Mouse (Mus musculus) forebrain, embryonic 14.5 days (tissue): ENCODE results near the gene Arsb. TPM values are rescaled to one million over a fixed set of nuclear protein-coding genes. Genes with fewer than 3 reads are reported as not detected.

ENCODE experiments used
- ATAC-seq: fragments of 200-750 bp; cut with Nextera tagmentation; 2 replicates; pipeline ENCODE4 v1.8.0; 2017; ENCODE audit warnings: mild to moderate bottlenecking, moderate library complexity
- DNase-seq: peaks from one replicate; pipeline ENCODE4 v3.0.0-alpha.2; 2015; ENCODE audit warnings: low spot score
- H3K27ac ChIP-seq: fragments of 300-500 bp; sonication (generic); 2 replicates; pipeline ENCODE4 v1.5.1; 2014; ENCODE audit warnings: low read depth, mild to moderate bottlenecking, control low read depth, low read length, moderate library complexity
- H3K27me3 ChIP-seq: fragments of 300-500 bp; sonication (generic); replicated peaks from 2 replicates; pipeline ENCODE4 v1.6.1; 2014; ENCODE audit warnings: low read length, control low read depth, mixed read lengths; ENCODE audit not compliant: control insufficient read depth, insufficient read depth
- H3K36me3 ChIP-seq: fragments of 300-500 bp; sonication (generic); 2 replicates; pipeline ENCODE4 v1.6.1; 2014; ENCODE audit warnings: low read length, control low read depth; ENCODE audit not compliant: control insufficient read depth, insufficient read depth
- H3K4me1 ChIP-seq: fragments of 300-500 bp; sonication (generic); 2 replicates; pipeline ENCODE4 v1.6.1; 2014; ENCODE audit warnings: antibody characterized with exemption, low read length, control low read depth; ENCODE audit not compliant: control insufficient read depth, insufficient read depth
- H3K4me2 ChIP-seq: fragments of 300-500 bp; sonication (generic); 2 replicates; pipeline ENCODE4 v1.6.1; 2014; ENCODE audit warnings: mild to moderate bottlenecking, control low read depth, low read length
- H3K4me3 ChIP-seq: fragments of 300-500 bp; sonication (generic); 2 replicates; pipeline ENCODE4 v1.5.1; 2014; ENCODE audit warnings: low read depth, low read length, control low read depth
- H3K9ac ChIP-seq: fragments of 300-500 bp; sonication (generic); 2 replicates; pipeline ENCODE4 v1.6.1; 2014; ENCODE audit warnings: mild to moderate bottlenecking, low read length, control low read depth, moderate library complexity
- H3K9me3 ChIP-seq: fragments of 300-500 bp; sonication (generic); replicated peaks from 2 replicates; pipeline ENCODE4 v1.6.1; 2016; ENCODE audit warnings: low read length, control low read depth, mixed read lengths; ENCODE audit not compliant: control insufficient read depth
- WGBS: fragments of 180-500 bp; shearing (Covaris S2); extraction: QIAGEN DNeasy Blood & Tissue Kit; methylation state at CpG from one replicate; pipeline ENCODE4 v1.1.7; 2014; 5-methylcytosine and 5-hydroxymethylcytosine counted together
- polyA plus RNA-seq: library from polyadenylated mRNA; unstranded; fragments of >200 nt; fragmentation: Nextera tagmentation; extraction: Ambion mirVana; gene quantifications from 2 replicates; pipeline ENCODE4 v1.2.1, GENCODE M21; 2014

The Arsb gene
- polyA plus RNA-seq, 1 experiment from 2014 or later: 10.0 TPM

- Histone ChIP-seq H3K36me3 (no peaks in the 10 kb centered on the region), H3K9me3 (no peaks in the 10 kb centered on the region), H3K4me1 (no peaks in the 10 kb centered on the region; the same call in 1 of the 2 replicates), H3K27me3 (no peaks in the 10 kb centered on the region), H3K27ac (no peak overlapping the region), H3K4me2 (no peak overlapping the region), H3K9ac (no peak overlapping the region), H3K4me3 (no peak overlapping the region)
- peak; percentile 61 for DNase-seq
- peak; percentile 64 for ATAC-seq
- 29% methylated on average over 9 of the region's 9 CpGs for WGBS
Measured at GRCm38 (mm10) chr13:93967138-93967537, 195.7 kb downstream of the Arsb start.

GRCm38 (mm10) chr13:93970115-93970514 lies 198.7 kb downstream of the Arsb start:
- H3K27me3 ChIP-seq: no peaks in the 10 kb centered on the region
- DNase-seq: no peak
- H3K36me3 ChIP-seq: no peaks in the 10 kb centered on the region
- ATAC-seq: no peak
- H3K4me1 ChIP-seq: no peaks in the 10 kb centered on the region; the same call in 1 of the 2 replicates
- no peak overlapping the region for H3K4me2 ChIP-seq
- 93% methylated on average over 5 of the region's 5 CpGs for WGBS
- no peaks in the 10 kb centered on the region for H3K9me3 ChIP-seq
- no peak overlapping the region for H3K4me3 ChIP-seq
- no peak overlapping the region for H3K9ac ChIP-seq
- H3K27ac ChIP-seq: no peak overlapping the region

DNA sequence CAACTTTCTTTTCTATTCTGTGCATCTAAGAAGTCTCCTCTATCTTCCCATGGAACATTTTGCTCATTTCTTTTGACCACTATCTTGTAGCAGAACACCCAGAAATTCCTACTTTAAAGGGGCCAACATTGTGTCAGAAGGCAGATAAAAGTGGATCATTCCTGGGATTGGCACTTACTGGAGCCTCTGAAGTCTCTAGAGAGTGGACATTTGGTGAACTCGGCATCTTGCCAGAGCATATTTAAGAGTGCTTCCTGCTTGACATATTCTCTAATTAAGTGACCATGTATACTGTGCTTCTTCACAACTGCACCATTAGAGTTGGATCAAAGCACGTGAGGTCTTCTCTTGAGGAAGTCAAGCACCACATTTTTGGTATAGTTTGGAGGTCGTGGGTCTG lies 201.0 kb downstream of the Arsb start:
- 87% methylated on average over 3 of the region's 3 CpGs for WGBS
- no peak overlapping the region for H3K4me3 ChIP-seq

GRCm38 (mm10) chr13:93975668-93976067 lies 204.2 kb downstream of the Arsb start:
- no peaks in the 10 kb centered on the region for H3K27me3 ChIP-seq
- no peaks in the 10 kb centered on the region for H3K36me3 ChIP-seq
- no peak for DNase-seq
- H3K4me1 ChIP-seq: no peaks in the 10 kb centered on the region
- H3K4me3 ChIP-seq: no peak overlapping the region
- ATAC-seq: no peak
- no peak overlapping the region for H3K9ac ChIP-seq
- no peak overlapping the region for H3K27ac ChIP-seq
- no peaks in the 10 kb centered on the region for H3K9me3 ChIP-seq
- no peak overlapping the region for H3K4me2 ChIP-seq
- 86% methylated on average over 5 of the region's 5 CpGs for WGBS

More for the DNA sequence above, 201.0 kb downstream of the Arsb start:
- no peak overlapping the region for H3K9ac ChIP-seq
- H3K4me2 ChIP-seq: no peak overlapping the region
- no peak overlapping the region for H3K27ac ChIP-seq
- ATAC-seq (no peak), DNase-seq (no peak)
- no peaks in the 10 kb centered on the region for H3K4me1 ChIP-seq
- no peaks in the 10 kb centered on the region for H3K27me3 ChIP-seq
- no peaks in the 10 kb centered on the region for H3K36me3 ChIP-seq
- no peaks in the 10 kb centered on the region for H3K9me3 ChIP-seq

- no peak for ATAC-seq
Measured at GRCm38 (mm10) chr13:93976897-93977530, 205.6 kb downstream of the Arsb start.

GRCm38 (mm10) chr13:93978703-93979495 lies 207.5 kb downstream of the Arsb start:
- ATAC-seq: no peak
- no peaks in the 10 kb centered on the region for H3K27me3 ChIP-seq
- no peaks in the 10 kb centered on the region for H3K9me3 ChIP-seq
- no peak overlapping the region for H3K4me2 ChIP-seq
- WGBS: 67% methylated on average over 12 of the region's 12 CpGs
- no peak overlapping the region for H3K4me3 ChIP-seq
- H3K9ac ChIP-seq: no peak overlapping the region
- H3K4me1 ChIP-seq: no peaks in the 10 kb centered on the region
- no peak overlapping the region for H3K27ac ChIP-seq
- no peak for DNase-seq
- no peaks in the 10 kb centered on the region for H3K36me3 ChIP-seq

More at GRCm38 (mm10) chr13:93976897-93977530, 205.6 kb downstream of the Arsb start:
- H3K36me3 ChIP-seq: no peaks in the 10 kb centered on the region
- 82% methylated on average over 10 of the region's 10 CpGs for WGBS
- H3K27ac ChIP-seq: no peak overlapping the region
- no peak overlapping the region for H3K4me2 ChIP-seq
- H3K4me3 ChIP-seq: no peak overlapping the region
- no peak for DNase-seq
- H3K9ac ChIP-seq: no peak overlapping the region
- H3K4me1 ChIP-seq: no peaks in the 10 kb centered on the region
- H3K27me3 ChIP-seq: no peaks in the 10 kb centered on the region
- H3K9me3 ChIP-seq: no peaks in the 10 kb centered on the region

DNA sequence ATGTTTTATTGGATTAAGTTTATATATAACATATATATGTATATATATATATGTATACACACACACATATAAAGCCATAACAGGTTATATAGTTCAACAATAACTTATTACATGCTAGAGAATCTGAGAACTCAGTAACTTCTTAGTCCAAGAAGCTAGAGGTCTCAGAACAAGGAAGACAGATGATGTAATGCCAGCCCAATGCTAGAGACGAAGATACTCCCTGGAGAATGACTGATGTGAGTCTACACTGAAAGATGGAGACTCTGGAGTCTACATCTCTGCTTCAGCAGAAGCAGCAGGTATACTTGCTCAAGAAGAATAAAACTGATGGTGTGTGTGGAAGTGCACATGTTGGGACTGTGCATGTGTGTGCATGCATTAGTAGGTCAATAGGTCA lies 208.3 kb downstream of the Arsb start:
- no peaks in the 10 kb centered on the region for H3K4me1 ChIP-seq
- H3K4me2 ChIP-seq: no peak overlapping the region
- H3K9ac ChIP-seq: no peak overlapping the region
- no peaks in the 10 kb centered on the region for H3K27me3 ChIP-seq
- 73% methylated on average over 1 of the region's 1 CpGs for WGBS
- ATAC-seq (no peak), DNase-seq (no peak)
- no peak overlapping the region for H3K4me3 ChIP-seq
- H3K9me3 ChIP-seq: no peaks in the 10 kb centered on the region
- no peak overlapping the region for H3K27ac ChIP-seq
- no peaks in the 10 kb centered on the region for H3K36me3 ChIP-seq

GRCm38 (mm10) chr13:93984521-93984920 lies 213.1 kb downstream of the Arsb start:
- Histone ChIP-seq H3K4me2 (no peak overlapping the region), H3K27ac (no peak overlapping the region), H3K36me3 (no peaks in the 10 kb centered on the region), H3K9me3 (no peaks in the 10 kb centered on the region), H3K4me1 (no peaks in the 10 kb centered on the region), H3K4me3 (no peak overlapping the region), H3K27me3 (no peaks in the 10 kb centered on the region), H3K9ac (no peak overlapping the region)
- DNase-seq (no peak), ATAC-seq (no peak)
- WGBS: 32% methylated on average over 2 of the region's 2 CpGs

DNA sequence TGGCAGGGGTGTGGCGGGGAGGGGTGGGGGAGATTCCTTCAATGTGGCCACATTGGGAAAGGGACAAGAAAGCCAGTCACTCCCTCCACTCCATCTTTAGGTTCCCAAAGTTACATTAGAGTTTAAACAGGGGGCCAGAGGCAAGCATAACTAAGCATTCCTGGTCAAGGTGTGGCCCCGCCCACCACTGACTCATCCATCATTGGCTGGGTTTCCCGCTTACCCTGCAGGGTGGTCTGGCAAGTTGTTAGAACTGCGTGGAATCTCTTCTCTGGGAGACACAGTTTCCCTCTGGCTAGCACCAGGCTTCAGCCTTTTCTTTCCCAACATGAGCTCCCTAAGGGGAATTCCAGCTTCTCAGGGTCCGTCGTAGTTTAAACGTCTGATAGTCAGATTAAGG lies 213.8 kb downstream of the Arsb start:
- Histone ChIP-seq H3K9me3 (no peaks in the 10 kb centered on the region), H3K27me3 (no peaks in the 10 kb centered on the region), H3K4me2 (no peak overlapping the region), H3K27ac (no peak overlapping the region), H3K9ac (no peak overlapping the region), H3K36me3 (no peaks in the 10 kb centered on the region), H3K4me3 (no peak overlapping the region), H3K4me1 (no peaks in the 10 kb centered on the region)
- 85% methylated on average over 7 of the region's 7 CpGs for WGBS
- ATAC-seq: no peak
- no peak for DNase-seq
